Mouse (Mus musculus) midbrain, postnatal 0 days (tissue): ENCODE results near the gene Srp9. TPM values are rescaled to one million over a fixed set of nuclear protein-coding genes. Genes with fewer than 3 reads are reported as not detected.

ENCODE experiments used
- ATAC-seq: fragments of 200-750 bp; cut with Nextera tagmentation; 2 replicates; pipeline ENCODE4 v1.8.0; 2017; ENCODE audit warnings: moderate number of reproducible peaks, mild to moderate bottlenecking, moderate TSS enrichment, moderate library complexity; ENCODE audit not compliant: low FRiP score
- DNase-seq: peaks from one replicate; pipeline ENCODE4 v3.0.0-alpha.2; 2015; ENCODE audit warnings: low spot score
- H3K27ac ChIP-seq: fragments of 300-500 bp; sonication (generic); 2 replicates; pipeline ENCODE4 v1.5.1; 2014; ENCODE audit warnings: low read depth, mild to moderate bottlenecking, low read length, mixed read lengths
- H3K27me3 ChIP-seq: fragments of 300-500 bp; sonication (generic); 2 replicates; pipeline ENCODE4 v1.6.1; 2014; ENCODE audit warnings: low read length, control low read depth, mixed read lengths; ENCODE audit not compliant: insufficient read depth
- H3K36me3 ChIP-seq: fragments of 300-500 bp; sonication (generic); 2 replicates; pipeline ENCODE4 v1.6.1; 2014; ENCODE audit warnings: low read length, control low read depth, mixed read lengths; ENCODE audit not compliant: insufficient read depth
- H3K4me1 ChIP-seq: fragments of 300-500 bp; sonication (generic); 2 replicates; pipeline ENCODE4 v1.6.1; 2014; ENCODE audit warnings: mild to moderate bottlenecking, control low read depth, antibody characterized with exemption, low read length, mixed read lengths; ENCODE audit not compliant: insufficient read depth
- H3K4me2 ChIP-seq: fragments of 300-500 bp; sonication (generic); 2 replicates; pipeline ENCODE4 v1.6.1; 2014; ENCODE audit warnings: low read depth, mild to moderate bottlenecking, low read length, mixed read lengths; ENCODE audit not compliant: poor library complexity, severe bottlenecking
- H3K4me3 ChIP-seq: fragments of 300-500 bp; sonication (generic); 2 replicates; pipeline ENCODE4 v1.5.1; 2014; ENCODE audit warnings: low read depth, mild to moderate bottlenecking, low read length, moderate library complexity
- H3K9ac ChIP-seq: fragments of 300-500 bp; sonication (generic); replicated peaks from 2 replicates; pipeline ENCODE4 v1.6.1; 2014; ENCODE audit warnings: mild to moderate bottlenecking, low read length, moderate library complexity, mixed read lengths; ENCODE audit not compliant: poor library complexity, severe bottlenecking
- H3K9me3 ChIP-seq: fragments of 300-500 bp; sonication (generic); 2 replicates; pipeline ENCODE4 v1.6.1; 2016; ENCODE audit warnings: low read length, control low read depth
- CTCF ChIP-seq: IDR thresholded peaks from 2 replicates; pipeline ENCODE4 v1.5.1; 2016; ENCODE audit warnings: antibody characterized with exemption, mild to moderate bottlenecking
- WGBS: fragments of 180-500 bp; shearing (Covaris S2); extraction: QIAGEN DNeasy Blood & Tissue Kit; methylation state at CpG from one replicate; pipeline ENCODE4 v1.1.7; 2014; 5-methylcytosine and 5-hydroxymethylcytosine counted together
- polyA plus RNA-seq: library from polyadenylated mRNA; unstranded; fragments of >200 nt; fragmentation: Nextera tagmentation; extraction: Ambion mirVana; gene quantifications from 2 replicates; pipeline ENCODE4 v1.2.1, GENCODE M21; 2015
- total RNA-seq: library from RNA; depleted of rRNA; stranded (reverse); fragments of >200 nt; gene quantifications from 2 replicates; pipeline ENCODE4 v1.2.3, GENCODE M21; 2014

Gene Srp9
- total and polyA plus RNA-seq, 2 experiments from 2014 or later: 76.1 to 173 TPM

- ATAC-seq: no peak
- Histone ChIP-seq H3K36me3 (no peaks in the 10 kb centered on the region), H3K9ac (no peak overlapping the region), H3K4me3 (no peak overlapping the region), H3K27ac (no peak overlapping the region), H3K9me3 (no peaks in the 10 kb centered on the region), H3K4me2 (no peak overlapping the region), H3K27me3 (no peaks in the 10 kb centered on the region), H3K4me1 (no peaks in the 10 kb centered on the region)
- WGBS: 80% methylated on average over 9 of the region's 9 CpGs
- no peak for TF ChIP-seq CTCF
- DNase-seq: no peak
Observed at GRCm38 (mm10) chr1:182107251-182107650, 17.3 kb upstream of the Srp9 start.

GRCm38 (mm10) chr1:182108397-182109099 is 16.0 kb upstream of the Srp9 start:
- no peaks in the 10 kb centered on the region for H3K27me3 ChIP-seq
- no peak overlapping the region for H3K4me3 ChIP-seq
- H3K4me1 ChIP-seq: no peaks in the 10 kb centered on the region
- DNase-seq (no peak), ATAC-seq (no peak)
- WGBS: 80% methylated on average over 13 of the region's 13 CpGs
- no peaks in the 10 kb centered on the region for H3K9me3 ChIP-seq
- H3K27ac ChIP-seq: no peak overlapping the region
- no peak overlapping the region for H3K9ac ChIP-seq
- H3K36me3 ChIP-seq: no peaks in the 10 kb centered on the region
- TF ChIP-seq CTCF: no peak
- H3K4me2 ChIP-seq: no peak overlapping the region

GRCm38 (mm10) chr1:182110185-182110584 is 14.4 kb upstream of the Srp9 start:
- no peak overlapping the region for H3K27ac ChIP-seq
- H3K4me3 ChIP-seq: no peak overlapping the region
- no peaks in the 10 kb centered on the region; the same call in 1 of the 2 replicates for H3K4me1 ChIP-seq
- H3K9me3 ChIP-seq: no peaks in the 10 kb centered on the region
- H3K27me3 ChIP-seq: no peaks in the 10 kb centered on the region
- ATAC-seq: no peak
- TF ChIP-seq CTCF: no peak
- DNase-seq: no peak
- WGBS: 91% methylated on average over 11 of the region's 11 CpGs
- H3K9ac ChIP-seq: no peak overlapping the region
- no peaks in the 10 kb centered on the region for H3K36me3 ChIP-seq
- no peak overlapping the region for H3K4me2 ChIP-seq

- H3K36me3 ChIP-seq: no peaks in the 10 kb centered on the region
- H3K27ac ChIP-seq: no peak overlapping the region
- H3K4me3 ChIP-seq: no peak overlapping the region
- H3K4me2 ChIP-seq: no peak overlapping the region
- DNase-seq (peak; percentile 63), ATAC-seq (no peak)
- WGBS: 79% methylated on average over 15 of the region's 15 CpGs
- TF ChIP-seq CTCF: no peak
- no peaks in the 10 kb centered on the region; the same call in 1 of the 2 replicates for H3K4me1 ChIP-seq
- no peak overlapping the region for H3K9ac ChIP-seq
- H3K9me3 ChIP-seq: no peaks in the 10 kb centered on the region
- no peaks in the 10 kb centered on the region for H3K27me3 ChIP-seq
Observed at GRCm38 (mm10) chr1:182110708-182111385, 13.7 kb upstream of the Srp9 start.

- WGBS: 71% methylated on average over 14 of the region's 14 CpGs
- Histone ChIP-seq H3K4me1 (no peaks in the 10 kb centered on the region; the same call in 1 of the 2 replicates), H3K27ac (no peak overlapping the region)
Observed at GRCm38 (mm10) chr1:182111386-182112317, 12.9 kb upstream of the Srp9 start.

More at GRCm38 (mm10) chr1:182111386-182112317, 12.9 kb upstream of the Srp9 start:
- Histone ChIP-seq H3K27me3 (no peaks in the 10 kb centered on the region), H3K4me2 (no peak overlapping the region), H3K4me3 (no peak overlapping the region), H3K9ac (no peak overlapping the region), H3K9me3 (no peaks in the 10 kb centered on the region), H3K36me3 (no peaks in the 10 kb centered on the region)
- no peak; the same call in 1 of the 2 replicates for ATAC-seq
- DNase-seq: no peak
- TF ChIP-seq CTCF: no peak
